Mouse (Mus musculus) brain, embryonic 14.5 days (tissue): ENCODE data around the gene H2-DMa. TPM values are rescaled to one million over a fixed set of nuclear protein-coding genes. Genes with fewer than 3 reads are reported as not detected.
"Not testable (repeated sequence)": the region's sequence is repeated elsewhere in the genome, so short reads cannot be mapped to it uniquely, and the experiment has no call there.

ENCODE experiments used
- DNase-seq: peaks from one replicate; pipeline ENCODE4 v3.0.0-alpha.2; 2011; ENCODE audit warnings: low read depth
- CTCF ChIP-seq: fragments of 200-500 bp; IDR thresholded peaks from 2 replicates; pipeline ENCODE4 v1.5.1; 2012; ENCODE audit warnings: inconsistent platforms, mild to moderate bottlenecking, moderate library complexity, borderline replicate concordance; ENCODE audit not compliant: insufficient read depth, insufficient read length; ENCODE audit errors: extremely low read depth
- POLR2A ChIP-seq: fragments of 200-500 bp; IDR thresholded peaks from 2 replicates; pipeline ENCODE4 v1.6.1; 2012; ENCODE audit warnings: mild to moderate bottlenecking, inconsistent platforms, borderline replicate concordance; ENCODE audit not compliant: poor library complexity, insufficient read depth, insufficient read length, severe bottlenecking; ENCODE audit errors: extremely low read depth
- polyA plus RNA-seq: library from polyadenylated mRNA; depleted of rRNA; stranded (reverse); fragments of >200 nt; gene quantifications from 2 replicates; pipeline ENCODE4 v1.2.3, GENCODE M21; 2012

Gene H2-DMa
- polyA plus RNA-seq, 1 experiment: 16.4 TPM

DNA sequence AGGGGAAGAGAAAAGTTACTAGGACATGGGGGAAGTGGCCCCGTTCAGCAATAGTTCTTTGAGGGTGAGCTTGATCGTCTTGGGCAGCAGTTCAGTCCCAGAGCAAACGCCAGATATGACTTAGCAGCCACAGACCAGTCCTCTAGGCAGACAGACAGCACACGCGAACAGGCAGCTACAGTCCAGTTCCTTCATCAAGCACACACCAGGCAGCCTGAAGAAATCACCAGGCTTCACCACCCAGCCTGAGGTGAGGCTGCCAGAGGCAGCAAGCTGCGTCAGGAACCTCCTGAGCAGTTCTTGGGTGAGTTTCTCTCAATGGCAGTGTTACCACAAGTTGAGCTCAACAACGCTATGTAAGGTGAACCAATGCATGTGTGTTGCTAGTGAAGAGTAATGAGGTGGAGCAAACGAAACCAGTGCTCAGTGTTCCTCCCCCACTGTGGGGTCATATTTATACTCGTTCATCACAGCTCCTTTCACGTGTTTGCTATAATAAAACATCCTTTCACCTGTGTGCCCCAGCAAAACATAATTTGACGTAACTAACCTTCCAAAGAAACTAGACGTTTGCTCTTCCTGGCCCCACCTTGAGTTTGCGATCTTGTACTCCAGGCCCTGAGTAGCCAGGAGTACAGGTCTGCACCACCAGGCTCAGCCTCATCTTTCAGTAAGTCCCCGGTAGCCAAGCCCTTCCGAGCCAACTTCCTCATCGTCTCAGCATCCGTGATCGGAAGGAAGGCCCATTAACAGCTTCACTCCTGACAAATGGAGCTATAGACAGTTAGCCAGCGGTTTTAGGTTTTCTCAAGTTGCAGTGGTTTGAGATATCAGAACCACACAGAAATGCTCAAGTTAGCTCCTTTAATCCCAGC, 11.0 kb downstream of the H2-DMa start:
- no peak for TF ChIP-seq CTCF
- TF ChIP-seq POLR2A: no peak

DNA sequence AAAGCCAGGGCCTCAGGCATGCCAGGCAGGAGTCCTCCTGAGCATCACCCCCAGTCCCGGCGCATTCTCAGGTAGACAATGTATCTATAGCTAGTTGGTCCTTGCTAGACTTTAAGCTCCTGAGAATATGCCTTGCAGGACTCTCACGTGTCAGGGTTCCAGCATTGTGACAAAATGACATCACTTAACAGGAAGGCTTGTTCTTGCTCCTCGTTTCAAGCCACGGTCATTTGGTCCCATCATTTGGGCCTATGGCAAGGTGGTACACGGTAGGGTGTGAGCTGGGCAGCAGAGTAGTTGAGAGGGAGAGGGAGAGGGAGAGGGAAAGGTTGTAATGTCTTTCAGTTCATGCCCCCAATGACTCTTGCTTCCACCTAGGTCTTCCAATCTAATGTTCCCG, 12.6 kb downstream of the H2-DMa start:
- no peak for DNase-seq
- TF ChIP-seq CTCF (no peak), POLR2A (no peak)

More for the DNA sequence above, 11.0 kb downstream of the H2-DMa start:
- no peak for DNase-seq

DNA sequence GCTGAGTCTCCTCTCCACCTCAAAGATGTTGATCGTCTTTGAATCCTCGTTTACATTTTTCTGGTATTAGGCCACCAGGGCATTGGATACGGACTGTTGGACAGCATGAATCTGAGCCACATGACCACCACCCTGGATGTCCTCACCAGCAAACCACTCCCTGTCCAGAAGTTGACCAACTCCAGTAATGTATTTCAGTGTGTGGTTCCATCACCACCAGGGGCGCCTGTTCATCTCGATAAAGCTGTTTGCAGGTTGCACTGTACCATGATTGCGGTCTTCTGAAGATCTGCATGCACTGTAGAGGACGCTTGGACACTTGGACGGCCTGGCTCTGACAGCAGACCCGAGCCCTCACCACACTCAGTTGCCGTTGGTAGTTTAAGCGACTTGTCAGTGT, 13.9 kb downstream of the H2-DMa start:
- TF ChIP-seq POLR2A: no peak
- TF ChIP-seq CTCF: peak; percentile 9; the same call in 1 of the 2 replicates
- no peak for DNase-seq

DNA sequence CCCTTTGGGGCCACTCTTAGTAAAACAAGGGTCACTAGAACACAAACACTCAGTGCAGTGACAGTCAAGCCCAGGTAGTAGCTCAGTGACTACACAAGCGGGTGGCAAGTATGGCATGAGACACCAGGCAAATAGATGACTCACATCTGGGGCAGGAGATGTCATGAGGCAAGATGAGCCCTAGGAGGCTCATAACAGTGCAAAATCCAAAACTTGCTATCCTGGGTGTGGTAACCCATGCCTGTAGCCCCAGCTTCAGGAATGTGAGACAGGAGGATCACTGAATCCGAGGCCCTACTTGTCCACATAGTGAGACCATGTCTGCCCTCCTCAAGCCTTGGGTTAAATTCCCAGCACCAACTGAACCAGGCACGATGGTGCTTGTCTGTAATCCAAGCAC, 15.1 kb downstream of the H2-DMa start:
- no peak for DNase-seq
- TF ChIP-seq POLR2A (no peak), CTCF (no peak)

DNA sequence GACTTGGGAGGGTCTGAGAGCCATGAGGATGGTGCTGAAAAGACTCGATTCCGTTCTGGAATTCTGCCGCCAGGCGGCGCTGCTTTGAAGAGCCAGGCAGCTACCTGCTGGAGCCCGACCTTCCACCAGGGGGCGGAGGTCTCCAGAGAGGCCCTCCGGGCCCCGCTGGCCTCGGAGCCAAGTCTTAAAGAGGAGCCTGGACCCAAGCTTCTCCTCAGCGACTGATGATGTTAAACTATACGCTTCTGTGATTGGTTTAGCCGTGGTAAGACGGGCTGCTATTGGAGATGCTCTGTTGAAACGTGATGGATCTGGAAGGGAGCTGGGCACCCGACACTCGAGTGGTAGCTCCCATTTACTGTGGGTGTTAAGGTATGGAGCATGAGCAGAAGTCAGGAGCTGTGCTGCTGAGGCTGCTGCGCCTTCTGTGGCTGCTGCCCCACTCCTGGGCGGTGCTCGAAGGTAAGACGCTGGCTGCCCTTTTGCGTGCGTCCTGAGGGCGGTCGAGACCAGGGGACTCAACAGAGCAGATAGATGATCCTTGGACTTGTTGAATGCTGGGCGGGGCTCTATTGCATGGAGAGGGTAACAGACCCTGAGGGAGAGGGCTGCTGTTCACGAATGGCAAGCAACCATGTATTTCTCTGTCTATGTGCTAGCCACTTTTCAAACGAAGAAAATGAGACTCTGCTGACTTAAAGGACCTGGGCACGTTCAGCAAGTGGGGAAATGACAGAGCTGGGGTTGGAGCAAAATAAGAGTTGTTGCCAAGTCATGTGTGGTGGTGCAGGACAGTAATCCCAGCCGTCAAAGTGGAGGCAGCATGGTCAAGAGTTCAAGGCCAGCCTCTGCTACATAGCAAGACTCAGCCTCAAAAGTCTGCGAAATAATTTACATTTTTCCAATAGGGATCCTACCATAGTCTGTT, 16.2 kb downstream of the H2-DMa start:
- DNase-seq: peak; percentile 99
- peak; percentile 100 for TF ChIP-seq CTCF
- no peak for TF ChIP-seq POLR2A

DNA sequence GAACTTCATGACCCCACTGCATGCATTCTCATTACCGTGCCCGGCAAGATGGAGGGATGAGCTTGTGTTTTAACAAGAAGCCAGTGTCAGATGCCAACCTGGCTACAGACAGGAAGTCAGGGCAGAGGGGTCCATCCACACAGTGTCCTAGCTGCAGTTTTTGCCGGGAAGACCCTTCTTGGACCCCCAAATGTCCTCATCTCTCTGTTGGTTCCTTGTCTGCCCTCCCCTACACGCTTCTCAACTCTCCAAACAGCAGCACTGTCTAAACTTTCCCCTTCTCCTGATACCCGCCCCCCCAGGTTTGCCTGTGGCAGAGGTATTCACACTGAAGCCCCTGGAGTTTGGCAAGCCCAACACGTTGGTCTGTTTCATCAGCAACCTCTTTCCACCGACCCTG, 18.3 kb downstream of the H2-DMa start:
- DNase-seq: no peak
- no peak for TF ChIP-seq CTCF
- TF ChIP-seq POLR2A: no peak

DNA sequence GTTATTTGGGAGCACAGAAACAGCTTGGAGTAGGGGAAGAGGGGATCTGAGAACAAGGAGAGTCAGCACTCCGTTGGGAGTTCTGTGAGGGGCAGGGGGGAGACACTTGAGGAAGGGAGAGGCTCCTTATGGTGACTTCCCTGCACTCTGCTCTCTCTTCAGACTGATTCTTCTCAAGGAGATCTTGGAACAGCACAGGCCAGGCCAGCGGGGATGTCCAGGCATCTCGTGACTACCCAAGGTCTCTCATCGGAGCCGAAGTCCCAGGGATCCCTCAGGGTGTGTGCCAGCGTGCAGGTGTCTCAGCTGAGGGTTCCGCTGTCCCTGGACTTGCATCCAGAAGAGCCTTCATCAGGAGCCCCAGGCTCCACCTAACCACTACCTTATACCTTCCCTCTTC, 19.3 kb downstream of the H2-DMa start:
- TF ChIP-seq POLR2A (no peak), CTCF (no peak)
- no peak for DNase-seq

DNA sequence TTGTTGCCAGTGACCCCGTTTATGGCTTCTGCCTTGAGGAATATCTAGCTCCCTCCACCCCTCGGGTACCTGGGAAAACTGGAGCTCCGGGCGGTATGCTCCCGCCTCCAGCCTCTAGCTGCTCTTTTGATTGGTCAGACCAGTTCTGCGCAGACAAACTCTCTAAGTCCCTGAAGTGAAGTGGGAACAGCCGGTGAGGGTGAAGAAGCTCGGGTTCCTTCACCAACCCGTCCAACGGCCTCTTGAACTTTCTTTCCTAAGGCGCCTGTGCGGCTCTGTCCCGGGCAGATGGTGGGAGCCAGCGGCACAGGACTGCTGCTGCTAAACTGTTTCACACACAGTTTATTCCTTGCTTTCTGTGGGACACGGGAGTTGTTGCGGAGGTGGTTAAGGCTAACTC, 20.1 kb downstream of the H2-DMa start:
- peak; percentile 42 for DNase-seq
- no peak for TF ChIP-seq CTCF
- TF ChIP-seq POLR2A: no peak

DNA sequence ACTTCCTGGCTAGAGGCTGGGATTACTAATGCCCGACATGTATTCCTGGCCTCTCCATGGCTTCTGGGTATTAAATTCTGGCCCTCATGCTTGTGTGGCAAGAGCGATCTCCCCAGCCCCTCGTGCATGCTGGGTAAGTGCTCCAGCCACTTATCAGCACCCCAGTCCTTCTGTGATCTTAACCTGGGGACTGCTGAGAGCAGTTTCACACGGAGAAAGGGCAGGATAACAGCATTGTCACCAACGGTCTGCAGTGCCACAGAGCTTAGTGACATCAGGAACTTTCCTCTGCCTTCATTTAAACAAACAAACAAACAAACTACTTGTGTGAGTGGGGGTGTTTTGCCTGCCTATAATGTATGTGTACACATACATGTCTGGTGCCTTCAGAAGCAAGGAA, 20.9 kb downstream of the H2-DMa start:
- TF ChIP-seq POLR2A (no peak), CTCF (no peak)
- DNase-seq: no peak

DNA sequence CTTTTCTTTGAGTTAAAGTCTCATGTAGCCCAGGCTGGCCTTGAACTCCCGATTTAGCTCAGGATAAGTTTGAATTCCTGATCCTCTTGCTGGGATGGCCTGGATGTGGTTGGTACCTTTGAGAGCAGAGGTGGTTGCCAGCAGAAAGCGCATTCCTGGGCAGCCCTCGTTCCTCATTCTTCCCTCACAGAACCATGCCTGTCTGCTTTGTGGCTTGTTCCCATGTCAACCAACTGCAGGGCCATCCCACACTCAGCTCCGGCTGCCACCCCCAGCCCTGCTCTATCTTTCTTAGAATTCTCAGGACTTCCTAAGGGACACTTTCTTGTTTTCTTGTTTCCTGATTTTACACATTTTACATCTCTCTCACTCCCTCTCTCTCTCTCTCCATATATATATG, 22.1 kb downstream of the H2-DMa start:
- DNase-seq: no peak
- TF ChIP-seq CTCF: no peak
- no peak for TF ChIP-seq POLR2A

DNA sequence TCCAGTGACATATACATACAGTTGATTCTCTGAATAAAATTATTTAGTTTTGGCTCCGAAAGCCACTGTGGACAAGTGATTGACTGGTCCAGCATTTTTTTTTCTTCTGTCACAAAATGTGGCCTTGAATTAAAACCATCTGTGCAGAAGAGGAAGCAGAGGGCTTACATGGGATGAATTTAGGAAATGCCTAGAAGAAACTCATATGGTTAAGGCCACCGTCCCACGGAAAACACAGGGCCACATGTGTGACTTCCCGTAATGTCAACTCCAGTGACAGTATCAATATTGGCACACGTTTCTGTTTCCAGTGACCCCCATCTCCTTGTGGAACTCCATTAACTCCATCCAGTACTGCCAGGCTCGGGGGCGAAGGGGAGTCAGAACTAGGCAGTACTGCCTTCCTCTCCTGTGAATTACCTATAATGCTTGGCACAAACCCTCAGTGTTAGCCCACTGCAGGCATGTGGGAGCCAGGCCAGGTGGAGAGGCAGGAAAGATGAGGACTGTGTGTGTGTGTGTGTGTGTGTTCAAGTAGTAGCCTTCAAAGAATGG, 23.2 kb downstream of the H2-DMa start:
- no peak for DNase-seq
- TF ChIP-seq CTCF (no peak), POLR2A (no peak)

DNA sequence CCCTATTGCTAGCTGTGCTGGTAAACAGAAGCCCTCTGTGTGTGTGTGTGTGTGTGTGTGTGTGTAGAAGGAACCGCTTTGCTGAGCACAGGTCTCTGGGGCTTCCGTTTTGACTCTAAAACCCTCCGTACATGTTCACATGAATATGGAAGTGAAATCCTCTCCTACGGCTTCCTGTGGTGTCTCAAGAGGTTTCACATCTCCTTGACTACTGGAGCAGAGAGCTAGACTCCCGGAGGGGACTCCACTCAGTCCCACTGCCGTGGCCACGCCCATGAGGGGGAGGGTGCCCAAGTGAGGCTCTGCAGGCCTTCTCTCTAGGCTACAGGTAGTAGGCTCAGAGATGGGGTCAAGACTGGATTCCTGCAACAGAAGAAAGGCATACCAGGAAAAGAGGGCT, 23.7 kb downstream of the H2-DMa start, which contains the start of gene H2-DMb2:
H2-DMb2 (plus strand) TSS at position 275 of the 400 bp plus-strand sequence.
- peak; percentile 30 for DNase-seq
- no peak for TF ChIP-seq POLR2A
- no peak for TF ChIP-seq CTCF

DNA sequence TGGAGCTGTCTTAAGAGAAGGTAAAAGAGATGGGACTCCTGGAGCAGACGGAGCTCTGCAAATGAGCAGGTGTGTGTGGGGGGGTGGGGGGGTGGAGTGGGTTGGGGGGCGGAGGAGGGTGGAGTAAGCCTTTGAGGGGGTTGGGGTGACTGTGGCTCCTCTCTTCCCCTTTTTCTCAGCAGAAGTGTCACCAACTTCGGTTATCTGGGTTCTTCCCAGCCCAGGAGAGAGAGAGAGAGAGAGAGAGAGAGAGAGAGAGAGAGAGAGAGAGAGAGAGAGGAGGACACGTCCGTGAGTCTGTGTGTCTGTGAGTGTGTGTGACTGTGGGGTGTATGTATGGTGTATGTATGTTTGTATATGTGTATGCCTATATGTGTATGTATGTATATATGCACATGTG, 24.1 kb downstream of the H2-DMa start:
- DNase-seq: no peak
- TF ChIP-seq POLR2A (no peak), CTCF (no peak)

DNA sequence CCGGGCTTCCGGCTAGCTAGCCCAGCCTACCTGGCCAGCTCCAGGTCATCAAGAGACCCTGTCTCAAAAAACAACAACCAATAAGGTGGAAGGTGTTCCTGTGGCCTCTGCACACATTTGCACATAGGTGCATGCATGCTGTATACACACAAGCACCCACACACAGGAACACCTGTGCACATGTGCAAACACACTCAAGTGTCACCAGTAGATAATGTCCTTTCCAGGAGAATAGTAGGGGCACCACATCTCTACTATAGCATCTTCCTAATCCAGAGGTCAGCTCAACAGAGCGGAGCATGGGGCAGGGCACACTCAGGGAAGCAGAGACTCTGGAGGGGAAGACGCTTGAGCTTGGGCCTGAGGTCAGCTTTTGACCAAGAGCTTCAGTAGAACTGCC, 24.9 kb downstream of the H2-DMa start:
- not testable (repeated sequence) for DNase-seq
